Mouse (Mus musculus) ES-Bruce4 (cell line): ENCODE measurements around the gene Pdgfd. TPM values are rescaled to one million over a fixed set of nuclear protein-coding genes. Genes with fewer than 3 reads are reported as not detected.

ENCODE experiments used
- H3K27ac ChIP-seq: 2 replicates; pipeline ENCODE4 v1.5.1; 2012; ENCODE audit warnings: low read length, inconsistent platforms; ENCODE audit not compliant: insufficient read depth
- H3K27me3 ChIP-seq: 2 replicates; pipeline ENCODE4 v1.6.1; 2012; ENCODE audit warnings: mild to moderate bottlenecking, low read length, inconsistent platforms; ENCODE audit not compliant: control insufficient read depth, poor library complexity, insufficient read depth, severe bottlenecking
- H3K36me3 ChIP-seq: 2 replicates; pipeline ENCODE4 v1.6.1; 2012; ENCODE audit warnings: inconsistent platforms, mild to moderate bottlenecking, low read length, moderate library complexity; ENCODE audit not compliant: control insufficient read depth, poor library complexity, insufficient read depth, severe bottlenecking
- H3K4me1 ChIP-seq: one replicate; pipeline ENCODE4 v1.8.1; 2011; ENCODE audit warnings: low read length; ENCODE audit not compliant: control insufficient read depth, insufficient read depth
- H3K4me3 ChIP-seq: 2 replicates; pipeline ENCODE4 v1.5.1; 2011; ENCODE audit warnings: low read depth, mild to moderate bottlenecking, low read length
- H3K9ac ChIP-seq: 2 replicates; pipeline ENCODE4 v1.6.1; 2012; ENCODE audit warnings: low read depth, mild to moderate bottlenecking, inconsistent platforms; ENCODE audit not compliant: poor library complexity, severe bottlenecking
- H3K9me3 ChIP-seq: replicated peaks from 2 replicates; pipeline ENCODE4 v1.6.1; 2012; ENCODE audit warnings: mild to moderate bottlenecking, low read length, inconsistent platforms; ENCODE audit not compliant: control insufficient read depth, poor library complexity, insufficient read depth, severe bottlenecking
- CTCF ChIP-seq: IDR thresholded peaks from one replicate; pipeline ENCODE4 v1.8.1; 2011; ENCODE audit warnings: low read depth, low read length
- EP300 ChIP-seq: IDR thresholded peaks from 2 replicates; pipeline ENCODE4 v1.6.1; 2011; ENCODE audit warnings: low read depth, low read length; ENCODE audit not compliant: insufficient read depth
- POLR2A ChIP-seq: IDR thresholded peaks from one replicate; pipeline ENCODE4 v1.8.1; 2011; ENCODE audit warnings: low read length; ENCODE audit not compliant: insufficient read depth
- polyA plus RNA-seq: library from polyadenylated mRNA; stranded (reverse); fragments of >200 nt; gene quantifications from 2 replicates; pipeline ENCODE4 v1.2.4, GENCODE M21; 2011; ENCODE audit warnings: low read depth; ENCODE audit not compliant: missing spikeins, insufficient read depth, insufficient read length

The Pdgfd gene
- polyA plus RNA-seq, 1 experiment, result 1.0 TPM

DNA sequence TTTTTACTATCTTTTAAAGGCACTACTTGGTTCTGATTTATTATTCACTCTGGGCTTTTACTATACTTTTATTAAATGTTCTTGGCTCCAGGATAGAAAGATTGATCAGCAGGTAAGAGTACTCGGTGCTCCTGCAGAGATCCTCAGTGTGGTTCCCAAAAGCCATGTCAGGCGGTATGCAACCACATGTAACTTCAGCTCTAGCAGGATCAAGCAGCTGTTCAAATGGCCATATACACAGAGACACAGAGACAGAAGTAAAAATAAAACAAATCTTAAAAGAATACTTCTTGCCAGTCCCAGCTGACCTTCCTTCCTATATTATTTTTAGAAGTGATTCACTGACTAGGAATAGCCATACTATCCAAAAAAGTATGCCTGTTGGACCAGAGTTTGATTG lies 157.0 kb downstream of the Pdgfd start:
- H3K27me3 ChIP-seq, result no peaks in the 10 kb centered on the region
- no peaks in the 10 kb centered on the region for H3K4me1 ChIP-seq
- H3K4me3 ChIP-seq, result no peak overlapping the region
- H3K9me3 ChIP-seq, result no peaks in the 10 kb centered on the region
- H3K9ac ChIP-seq, result no peak overlapping the region
- H3K36me3 ChIP-seq, result no peaks in the 10 kb centered on the region
- TF ChIP-seq POLR2A (no peak), EP300 (no peak), CTCF (no peak)
- H3K27ac ChIP-seq, result no peak overlapping the region

- Histone ChIP-seq H3K4me3 (no peak overlapping the region), H3K27me3 (no peaks in the 10 kb centered on the region)
Measured at GRCm38 (mm10) chr9:6333499-6333898, 165.1 kb downstream of the Pdgfd start.

GRCm38 (mm10) chr9:6336236-6336635 lies 167.9 kb downstream of the Pdgfd start:
- TF ChIP-seq EP300 (no peak), POLR2A (no peak), CTCF (no peak)
- H3K27ac ChIP-seq, result no peak overlapping the region
- no peak overlapping the region for H3K9ac ChIP-seq
- no peaks in the 10 kb centered on the region for H3K36me3 ChIP-seq
- no peaks in the 10 kb centered on the region for H3K27me3 ChIP-seq
- no peaks in the 10 kb centered on the region for H3K4me1 ChIP-seq
- no peaks in the 10 kb centered on the region for H3K9me3 ChIP-seq
- H3K4me3 ChIP-seq, result no peak overlapping the region

More at GRCm38 (mm10) chr9:6333499-6333898, 165.1 kb downstream of the Pdgfd start:
- TF ChIP-seq EP300 (no peak), CTCF (no peak), POLR2A (no peak)
- no peaks in the 10 kb centered on the region for H3K36me3 ChIP-seq
- H3K9ac ChIP-seq, result no peak overlapping the region
- no peaks in the 10 kb centered on the region for H3K9me3 ChIP-seq
- no peak overlapping the region for H3K27ac ChIP-seq
- H3K4me1 ChIP-seq, result no peaks in the 10 kb centered on the region

DNA sequence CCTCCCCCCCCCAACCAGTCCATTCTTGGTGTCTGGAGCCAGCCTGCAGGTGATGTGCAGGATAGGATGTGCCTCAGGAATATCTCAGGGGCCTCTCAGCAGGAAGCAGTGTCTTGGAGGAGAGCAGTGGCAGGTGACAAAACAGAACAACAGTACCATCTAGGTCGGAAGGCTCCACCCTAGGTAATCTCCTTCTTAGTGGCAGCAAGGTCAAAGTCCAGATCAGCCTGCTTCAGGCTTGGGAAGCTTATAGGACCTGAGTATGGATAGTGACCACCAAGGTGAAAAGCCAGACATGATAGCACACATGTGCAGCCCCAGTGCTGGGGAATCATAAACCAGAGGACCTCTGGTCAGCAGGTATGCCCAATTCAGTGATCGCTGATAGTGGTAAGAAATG lies 169.5 kb downstream of the Pdgfd start:
- H3K9me3 ChIP-seq, result no peaks in the 10 kb centered on the region
- no peak overlapping the region for H3K4me3 ChIP-seq
- no peaks in the 10 kb centered on the region for H3K4me1 ChIP-seq
- H3K27ac ChIP-seq, result no peak overlapping the region
- H3K36me3 ChIP-seq, result no peaks in the 10 kb centered on the region
- H3K9ac ChIP-seq, result no peak overlapping the region
- H3K27me3 ChIP-seq, result no peaks in the 10 kb centered on the region
- TF ChIP-seq CTCF, result no peak

DNA sequence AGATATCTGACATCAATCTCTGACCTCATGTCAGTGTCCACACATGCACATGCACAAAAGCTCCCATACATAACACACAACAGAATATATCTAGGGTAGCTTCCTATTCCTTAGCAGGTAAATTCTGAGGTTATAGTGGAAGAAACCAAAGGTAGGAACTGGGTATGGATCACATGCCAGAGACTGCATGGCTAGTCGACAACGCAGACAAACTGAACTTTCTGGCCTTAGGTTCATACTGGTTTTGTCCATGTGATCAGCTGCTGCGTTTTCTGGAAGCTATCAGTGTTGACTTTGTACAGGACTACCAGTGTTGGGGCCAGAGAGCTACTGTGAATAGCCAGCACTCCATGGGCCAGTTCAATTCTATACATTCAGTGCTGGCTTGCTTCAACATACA lies 170.0 kb downstream of the Pdgfd start:
- Histone ChIP-seq H3K27me3 (no peaks in the 10 kb centered on the region), H3K4me3 (no peak overlapping the region), H3K4me1 (no peaks in the 10 kb centered on the region), H3K9ac (no peak overlapping the region), H3K9me3 (no peaks in the 10 kb centered on the region), H3K27ac (no peak overlapping the region), H3K36me3 (no peaks in the 10 kb centered on the region)
- no peak for TF ChIP-seq CTCF
- TF ChIP-seq EP300, result no peak
- TF ChIP-seq POLR2A, result no peak

DNA sequence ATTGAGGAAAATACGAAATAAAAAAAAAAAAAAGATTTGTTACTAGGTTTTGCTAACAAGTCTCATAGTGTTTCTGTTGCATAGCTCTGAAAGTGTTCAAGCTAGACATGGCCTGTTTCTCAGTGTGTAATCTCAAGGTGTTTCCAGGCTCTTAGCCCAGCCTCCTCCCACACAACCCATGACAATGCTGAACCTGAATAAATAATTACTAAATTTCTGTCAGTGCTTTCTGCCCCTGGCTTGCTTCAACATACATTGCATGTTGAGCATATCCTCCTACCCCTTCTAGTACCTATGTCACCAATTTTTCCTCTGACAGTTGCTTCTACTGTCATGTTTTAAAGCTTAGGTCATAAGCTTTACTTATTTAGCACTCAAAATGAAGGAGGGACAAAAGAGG lies 171.0 kb downstream of the Pdgfd start:
- H3K4me1 ChIP-seq, result no peaks in the 10 kb centered on the region
- no peak overlapping the region for H3K4me3 ChIP-seq
- no peaks in the 10 kb centered on the region for H3K27me3 ChIP-seq
- no peaks in the 10 kb centered on the region for H3K9me3 ChIP-seq
- H3K9ac ChIP-seq, result no peak overlapping the region
- no peaks in the 10 kb centered on the region for H3K36me3 ChIP-seq
- H3K27ac ChIP-seq, result no peak overlapping the region
- TF ChIP-seq CTCF, result no peak
- no peak for TF ChIP-seq EP300

DNA sequence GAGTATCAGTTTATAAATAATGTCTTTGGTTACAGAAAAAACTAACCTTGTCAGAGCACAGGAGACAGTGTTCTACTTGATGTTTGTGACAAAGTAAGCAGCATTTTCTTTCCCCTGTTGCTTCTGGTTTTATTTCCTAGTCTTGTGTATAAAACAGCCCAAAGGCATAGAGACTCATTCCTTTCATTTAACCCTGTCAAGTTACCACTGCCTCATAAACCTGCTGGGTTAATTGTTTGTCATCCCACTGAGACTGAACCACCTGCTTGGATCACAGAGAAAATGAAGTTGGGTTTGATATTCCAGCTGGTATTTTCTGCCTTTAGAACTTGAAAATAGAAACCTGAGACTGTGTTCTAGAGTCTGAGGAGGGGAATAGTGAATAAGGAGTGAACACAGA lies 172.4 kb downstream of the Pdgfd start:
- Histone ChIP-seq H3K4me1 (no peaks in the 10 kb centered on the region), H3K27me3 (no peaks in the 10 kb centered on the region), H3K9me3 (no peaks in the 10 kb centered on the region), H3K4me3 (no peak overlapping the region), H3K36me3 (no peaks in the 10 kb centered on the region), H3K27ac (no peak overlapping the region), H3K9ac (no peak overlapping the region)
- TF ChIP-seq CTCF, result no peak
- no peak for TF ChIP-seq POLR2A
- no peak for TF ChIP-seq EP300
